Mouse (Mus musculus): ENCODE measurements at regions not wholly inside any gene's neighbourhood (a gene's known extent, or its start where the extent isn't known, plus 50 kb on each side); places are given as distances from the start of the nearest gene placed in this dataset.

DNA sequence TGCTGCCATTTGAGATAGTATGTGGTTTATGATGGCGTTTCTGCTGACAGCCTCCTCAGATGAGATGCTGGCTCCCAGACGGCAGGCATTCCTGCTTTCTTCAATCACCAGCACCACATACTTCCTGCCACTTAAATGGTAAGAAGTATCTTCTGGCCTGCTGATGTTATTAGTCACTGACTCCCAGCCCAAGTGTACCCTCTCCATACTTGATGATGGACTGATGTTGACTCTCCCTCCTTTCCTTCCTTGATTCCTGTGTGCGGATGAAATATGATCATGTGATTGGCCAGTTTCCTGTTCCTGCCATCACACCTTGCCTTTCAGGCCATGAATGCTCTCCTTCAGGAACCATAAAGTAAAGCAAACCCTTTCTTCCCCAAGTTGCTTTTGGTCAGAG lies 50.8 kb upstream of the Rpl10-ps3 start:
- intact Hi-C loops (cut with DNase I): no loop called here
- no peak for DNase-seq
- Histone ChIP-seq H3K27ac (no peak overlapping the region), H3K4me3 (no peak overlapping the region)
- no peak for TF ChIP-seq CTCF (IDR thresholded peaks at IDR 0.05)

DNA sequence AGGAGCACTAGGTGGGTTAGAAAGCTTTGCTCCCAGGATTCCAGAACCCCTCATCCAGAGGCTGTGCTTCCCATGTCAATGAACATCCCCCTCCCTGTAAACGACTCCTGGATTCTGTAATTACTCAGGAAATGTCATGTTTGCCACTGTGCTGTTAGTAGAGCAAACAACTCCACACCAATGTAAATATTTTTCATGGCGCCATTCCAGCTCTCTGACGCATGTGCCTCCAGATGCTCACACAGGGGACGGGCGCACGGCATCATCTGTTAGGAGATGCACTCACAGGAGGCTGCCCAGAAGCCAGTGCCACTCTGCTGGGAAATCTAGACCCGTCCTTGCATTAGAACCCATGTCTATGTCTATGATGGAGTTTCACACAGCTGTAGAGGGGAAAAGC lies 51.3 kb upstream of the Rpl10-ps3 start:
- H3K27ac ChIP-seq: no peak overlapping the region
- TF ChIP-seq CTCF (IDR thresholded peaks at IDR 0.05): no peak
- DNase-seq: no peak
- H3K4me3 ChIP-seq: no peak overlapping the region
- intact Hi-C loops (cut with DNase I): no loop called here

DNA sequence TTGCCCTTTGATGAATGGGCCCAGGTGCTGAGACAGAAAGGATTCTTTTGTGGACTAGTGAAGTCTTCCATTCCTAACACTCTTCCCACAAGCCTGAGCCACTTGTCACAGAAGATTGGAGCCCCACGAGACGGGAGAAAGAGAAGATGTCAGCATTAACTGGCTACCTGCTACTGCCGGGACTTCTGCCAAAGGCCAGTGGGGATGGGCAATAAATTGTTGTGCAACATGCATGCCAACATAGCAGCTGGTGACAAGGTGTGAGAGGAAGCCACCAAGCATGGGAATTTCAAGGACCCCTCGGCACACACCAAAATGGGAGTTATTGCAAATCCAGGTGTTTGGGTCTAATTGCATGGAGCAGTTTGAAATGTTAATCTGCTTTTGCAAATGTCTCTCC lies 63.6 kb upstream of the Rpl10-ps3 start:
- Histone ChIP-seq H3K4me3 (no peak overlapping the region), H3K27ac (no peak overlapping the region)
- no peak for DNase-seq
- no peak for TF ChIP-seq CTCF (IDR thresholded peaks at IDR 0.05)
- intact Hi-C loops (cut with DNase I): no loop called here

DNA sequence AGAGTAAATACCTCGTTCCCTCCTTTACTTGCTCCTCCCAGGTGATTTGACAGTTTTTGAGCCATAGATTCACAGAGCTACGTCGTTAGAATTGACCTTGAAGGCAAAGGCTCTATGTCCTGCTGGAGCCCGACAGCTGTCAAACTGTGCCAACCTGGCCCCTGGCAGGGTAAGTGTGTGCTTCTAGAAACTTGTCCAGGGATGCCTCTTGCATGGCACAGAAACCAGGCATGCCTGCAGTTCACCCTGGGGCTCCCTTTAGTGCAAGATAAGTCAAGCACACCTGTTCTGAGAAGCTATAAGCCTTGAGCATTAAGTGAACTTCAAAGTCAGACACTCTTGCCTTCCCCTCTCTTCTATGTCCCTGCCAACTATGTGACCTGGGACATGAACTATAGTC lies 64.1 kb upstream of the Rpl10-ps3 start:
- intact Hi-C loops (cut with DNase I): no loop called here
- no peak for TF ChIP-seq CTCF (IDR thresholded peaks at IDR 0.05)

DNA sequence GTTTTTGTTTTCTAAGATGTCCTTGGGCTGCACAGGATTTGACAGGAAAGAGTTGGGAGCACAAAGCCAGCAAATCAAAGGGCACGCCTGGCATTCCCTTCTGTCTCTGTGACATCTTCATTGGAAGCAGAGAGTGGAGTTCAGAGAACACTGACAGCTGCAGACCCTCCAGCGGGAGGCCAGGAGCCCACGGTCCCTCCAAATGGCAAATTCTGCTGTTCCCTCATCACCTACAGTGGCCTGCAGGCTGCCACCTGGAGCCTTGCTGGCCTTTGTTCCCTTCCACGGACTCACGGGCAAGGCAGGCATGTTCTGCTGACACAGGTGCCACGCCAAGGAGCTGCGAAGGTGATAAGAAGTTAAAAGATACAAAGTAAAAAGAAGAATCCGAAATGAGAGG lies 68.2 kb upstream of the Rpl10-ps3 start:
- Histone ChIP-seq H3K4me3 (no peak overlapping the region), H3K27ac (no peak overlapping the region)
- no peak for DNase-seq
- intact Hi-C loops (cut with DNase I): no loop called here
- no peak for TF ChIP-seq CTCF (IDR thresholded peaks at IDR 0.05)

More for the DNA sequence above, 64.1 kb upstream of the Rpl10-ps3 start:
- H3K4me3 ChIP-seq: no peak overlapping the region
- no peak for DNase-seq
- no peak overlapping the region for H3K27ac ChIP-seq

DNA sequence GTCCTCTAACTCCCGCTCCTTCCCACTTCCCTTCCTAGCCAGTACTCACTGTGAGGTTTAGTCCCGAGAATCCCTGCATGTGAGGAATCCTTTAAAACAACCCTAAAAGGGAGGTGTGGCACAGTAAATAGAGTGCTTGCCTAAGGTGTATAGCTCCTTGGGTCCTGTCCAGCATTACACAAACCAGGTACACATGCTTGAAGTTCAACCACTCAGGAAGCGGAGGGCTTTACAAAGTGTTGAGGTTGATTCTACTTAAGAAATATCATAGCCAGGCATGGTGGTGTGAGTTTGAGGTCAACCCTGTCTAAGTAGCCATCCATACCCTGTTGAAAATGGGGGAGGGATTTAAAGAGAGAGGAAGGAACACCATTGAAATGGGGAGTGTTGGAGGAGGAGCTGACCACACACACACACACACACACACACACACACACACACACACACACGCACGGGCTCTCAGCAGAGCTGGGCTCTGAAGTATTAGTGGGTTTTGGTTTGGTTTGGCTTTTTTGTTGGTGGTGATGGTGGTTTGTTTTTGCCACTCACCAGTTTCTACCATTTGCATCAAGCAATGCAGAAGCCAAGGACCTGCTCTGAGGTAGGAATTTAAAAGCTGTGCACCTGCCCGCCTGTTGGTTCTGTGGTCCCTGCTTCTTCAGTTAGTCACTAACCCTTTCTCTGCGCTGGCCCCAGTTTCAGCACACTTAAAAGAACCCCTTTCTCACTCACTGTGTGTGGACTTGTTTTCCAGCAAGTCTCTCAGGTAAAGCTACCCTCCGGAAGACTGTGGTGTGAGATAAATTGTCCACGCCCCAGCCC lies 69.0 kb upstream of the Rpl10-ps3 start:
- intact Hi-C loops (cut with DNase I): no loop called here
- H3K27ac ChIP-seq: no peak overlapping the region
- no peak for DNase-seq
- no peak for TF ChIP-seq CTCF (IDR thresholded peaks at IDR 0.05)
- H3K4me3 ChIP-seq: no peak overlapping the region

DNA sequence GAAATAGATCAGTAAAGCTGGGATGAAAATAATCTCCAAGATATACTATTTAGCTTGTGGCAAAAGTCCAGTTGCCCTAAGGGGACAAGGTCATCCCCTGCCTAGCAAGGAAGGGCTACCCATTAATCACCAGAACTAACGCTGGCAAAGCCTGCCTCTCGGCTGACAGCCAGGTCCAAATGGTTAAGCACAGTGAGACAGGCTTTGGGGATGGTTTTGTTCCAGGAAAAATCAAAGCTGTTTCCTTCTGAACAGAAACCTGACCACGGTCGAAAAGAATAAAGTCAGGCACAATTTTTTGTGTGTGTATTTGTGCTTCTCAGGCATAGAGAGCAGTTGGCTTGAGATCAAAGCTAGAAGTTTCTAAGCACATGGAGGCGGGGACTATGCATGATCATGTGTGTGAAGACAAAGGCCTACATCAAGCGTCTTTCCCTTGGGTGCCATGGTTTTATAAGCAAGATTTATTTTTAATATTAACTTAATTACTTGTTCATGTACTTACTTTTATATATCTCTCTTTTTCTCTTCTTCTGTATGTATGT lies 70.1 kb upstream of the Rpl10-ps3 start:
- no peak overlapping the region for H3K4me3 ChIP-seq
- intact Hi-C loops (cut with DNase I): no loop called here
- TF ChIP-seq CTCF (IDR thresholded peaks at IDR 0.05): no peak
- no peak for DNase-seq
- H3K27ac ChIP-seq: no peak overlapping the region

DNA sequence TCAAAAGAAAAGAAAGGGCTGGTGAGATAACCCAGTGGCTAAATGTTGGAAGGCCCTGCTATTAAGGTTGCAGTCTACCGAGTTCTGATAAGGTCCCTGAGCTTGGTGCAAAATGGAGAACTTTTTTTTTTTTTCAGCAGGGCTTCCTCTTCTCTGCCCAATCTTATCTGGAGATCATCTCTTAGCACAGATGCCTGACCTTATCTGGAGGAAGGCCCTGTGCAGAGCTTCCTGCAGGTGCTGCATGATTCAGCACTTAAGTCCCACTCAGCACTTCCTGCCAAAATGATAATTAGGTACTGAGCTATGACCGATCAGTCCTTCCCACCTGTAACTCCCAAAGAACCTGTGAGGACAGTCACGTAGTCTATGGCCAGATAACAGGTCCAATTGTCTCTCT lies 71.9 kb upstream of the Rpl10-ps3 start:
- DNase-seq: no peak
- Histone ChIP-seq H3K4me3 (no peak overlapping the region), H3K27ac (no peak overlapping the region)
- no peak for TF ChIP-seq CTCF (IDR thresholded peaks at IDR 0.05)
- intact Hi-C loops (cut with DNase I): no loop called here

DNA sequence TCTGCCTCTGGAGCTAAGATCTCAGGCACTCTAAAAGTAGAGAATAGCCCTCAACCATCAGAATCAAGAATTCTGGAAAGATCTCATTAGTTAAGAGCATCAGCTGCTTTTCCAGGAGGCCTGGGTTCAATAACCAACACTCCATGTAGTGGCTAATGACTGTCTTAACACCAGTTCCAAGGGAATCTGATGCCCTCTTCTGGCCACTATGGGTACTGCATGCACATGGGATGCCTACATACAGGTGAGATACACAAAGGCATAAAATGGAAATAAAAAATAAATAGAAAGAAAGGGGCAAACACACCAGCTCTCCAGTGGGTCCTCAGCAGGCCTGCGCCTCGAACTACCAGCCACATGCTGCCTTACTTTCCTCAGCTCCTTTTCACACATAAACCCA lies 73.3 kb upstream of the Plet1 start:
- intact Hi-C loops (cut with DNase I): no loop called here
- DNase-seq: no peak
- H3K27ac ChIP-seq: no peak overlapping the region
- H3K4me3 ChIP-seq: no peak overlapping the region
- TF ChIP-seq CTCF (IDR thresholded peaks at IDR 0.05): peak; percentile 46

DNA sequence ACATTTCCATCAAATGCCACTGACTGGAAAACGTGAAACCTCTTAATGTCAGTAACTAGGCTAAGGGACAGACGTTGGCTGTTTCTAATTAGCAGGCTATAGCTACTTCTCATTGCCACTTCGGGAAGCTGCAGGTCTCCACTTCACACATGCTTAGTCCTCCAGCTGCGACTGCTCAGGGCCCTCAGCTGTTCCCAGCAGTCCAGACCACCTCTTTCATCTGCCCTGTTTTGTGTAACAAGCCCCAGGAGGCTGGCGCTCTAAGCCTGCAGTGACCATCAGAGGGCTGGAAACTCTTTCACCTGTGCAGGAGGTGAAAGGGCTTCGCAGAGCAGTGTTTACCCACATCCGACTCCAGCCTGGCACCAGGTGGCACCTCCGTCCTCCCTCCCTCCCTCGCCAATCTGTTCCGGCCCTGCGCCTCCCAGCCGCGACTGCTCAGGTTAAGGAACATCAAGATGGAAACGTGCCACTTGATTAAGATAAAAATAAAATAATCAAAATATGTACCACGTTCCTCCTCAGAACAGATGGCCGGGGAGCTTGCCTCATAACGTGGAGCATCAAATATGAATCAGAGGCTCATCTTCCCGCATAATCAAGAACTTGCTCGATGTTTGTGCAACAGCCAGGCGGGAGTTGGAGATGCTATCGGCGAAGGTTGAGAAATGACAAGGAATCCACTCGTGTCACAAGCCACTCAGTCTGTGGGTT lies 72.6 kb upstream of the Plet1 start:
- Histone ChIP-seq H3K27ac (no peak overlapping the region), H3K4me3 (no peak overlapping the region)
- DNase-seq: no peak
- intact Hi-C loops (cut with DNase I): no loop called here
- no peak for TF ChIP-seq CTCF (IDR thresholded peaks at IDR 0.05)

DNA sequence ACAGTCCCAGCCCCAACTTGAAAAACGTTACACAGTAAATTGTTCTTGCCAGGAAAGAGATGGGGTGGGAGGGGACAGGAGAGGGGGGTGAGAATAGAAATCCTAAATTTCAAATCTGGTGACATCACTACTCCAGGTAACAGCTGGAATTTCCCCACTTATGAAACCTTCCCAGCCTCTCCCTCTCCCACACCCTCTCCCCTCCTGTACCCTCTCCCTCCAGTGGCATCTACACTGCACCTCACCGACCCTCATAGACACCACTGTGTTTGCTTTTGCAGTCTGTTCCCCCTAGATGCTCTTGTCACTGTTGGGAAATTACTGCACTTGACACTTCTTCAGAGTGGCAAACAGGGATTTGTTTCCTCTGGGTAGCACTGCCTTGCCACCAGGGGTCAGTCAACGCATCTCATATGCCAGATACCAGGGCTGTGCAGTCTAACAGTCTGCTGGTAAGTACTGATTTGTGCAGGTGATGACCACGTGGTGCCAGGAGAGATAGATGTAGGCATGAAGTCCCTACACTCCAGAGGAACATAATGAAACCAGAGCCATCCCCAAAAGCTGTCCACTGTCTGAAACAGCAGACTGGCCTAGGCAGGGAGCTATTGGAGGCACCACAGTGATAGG lies 68.3 kb upstream of the Plet1 start:
- no peak overlapping the region for H3K27ac ChIP-seq
- TF ChIP-seq CTCF (IDR thresholded peaks at IDR 0.05): peak; percentile 27; the same call in 1 of the 2 replicates
- no peak overlapping the region for H3K4me3 ChIP-seq
- no peak for DNase-seq
- intact Hi-C loops (cut with DNase I): no loop called here

DNA sequence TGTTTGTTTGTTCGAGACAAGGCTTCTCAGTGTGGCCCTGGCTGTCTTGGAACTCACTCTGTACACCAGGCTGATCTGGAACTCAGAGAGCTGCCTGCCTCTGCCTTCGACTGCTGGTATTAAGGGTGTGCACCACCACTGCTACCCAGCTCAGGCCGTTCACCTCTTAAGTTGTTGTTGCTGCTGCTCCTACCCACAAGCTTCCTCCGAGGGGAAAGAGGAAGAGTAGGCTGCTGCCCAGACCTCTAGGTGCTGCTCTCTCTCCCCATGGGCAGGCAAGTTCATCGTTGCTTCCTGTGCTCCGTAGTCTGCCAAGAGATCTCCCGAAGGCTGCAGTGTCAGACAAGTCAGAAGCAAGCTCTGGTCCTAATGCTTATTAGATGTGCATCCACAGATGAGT lies 64.2 kb upstream of the Plet1 start:
- no peak overlapping the region for H3K27ac ChIP-seq
- no peak for DNase-seq
- TF ChIP-seq CTCF (IDR thresholded peaks at IDR 0.05): no peak
- intact Hi-C loops (cut with DNase I): no loop called here
- no peak overlapping the region for H3K4me3 ChIP-seq

DNA sequence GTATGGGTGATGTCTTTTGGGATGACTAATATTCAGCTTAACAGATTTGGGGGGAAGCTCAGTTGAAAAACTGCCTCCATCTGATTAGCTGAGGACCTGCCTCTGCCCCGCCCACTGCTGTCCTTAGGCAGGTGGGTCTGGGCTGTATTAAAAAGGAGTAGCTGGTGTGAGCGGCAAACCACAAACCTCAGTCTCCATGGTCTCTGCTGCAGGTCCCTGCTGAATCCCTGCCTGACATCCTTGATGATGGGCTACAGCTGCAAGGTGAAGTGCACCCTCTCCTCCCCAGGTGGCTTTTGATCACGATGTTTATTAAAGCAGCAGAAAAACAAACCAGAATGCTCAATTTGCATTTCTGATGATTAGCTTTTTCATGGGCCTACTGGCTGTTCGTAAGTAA lies 60.8 kb upstream of the Plet1 start:
- DNase-seq: no peak
- Histone ChIP-seq H3K27ac (no peak overlapping the region), H3K4me3 (no peak overlapping the region)
- intact Hi-C loops (cut with DNase I): no loop called here
- no peak for TF ChIP-seq CTCF (IDR thresholded peaks at IDR 0.05)

Measured in gastrocnemius, adult 2 months (tissue).